Mouse (Mus musculus): Measurements from ENCODE around the gene A4galt. TPM values are rescaled to one million over a fixed set of nuclear protein-coding genes. Genes with fewer than 3 reads are reported as not detected.

A4galt gene
- total and polyA plus RNA-seq, 3 experiments: not detected

GRCm38 (mm10) chr15:83298313-83298712 lies 46.7 kb upstream of the A4galt start (continued):
- no peak for TF ChIP-seq USF2 (IDR thresholded peaks at IDR 0.05; ENCODE audit: borderline replicate concordance in 1 of 2, insufficient read depth in 1 of 2, low read depth in 1 of 2, low read length in 2 of 2)
- TF ChIP-seq EP300 (IDR thresholded peaks at IDR 0.05; ENCODE audit: low read depth in 1 of 2, low read length in 2 of 2): no peak
- TF ChIP-seq MAX (IDR thresholded peaks at IDR 0.05; ENCODE audit: low read length): no peak
- TF ChIP-seq RAD21 (IDR thresholded peaks at IDR 0.05; ENCODE audit: low read depth, low read length): peak; percentile 61
- no peak for TF ChIP-seq POLR2A (IDR thresholded peaks at IDR 0.05; ENCODE audit: control insufficient read depth in 1 of 2, insufficient read depth in 1 of 2, low read depth in 1 of 2, low read length in 2 of 2, poor library complexity in 1 of 2)

GRCm38 (mm10) chr15:83296771-83297311 lies 45.3 kb upstream of the A4galt start:
- Histone ChIP-seq H3K4me1 (ENCODE audit: control insufficient read depth in 1 of 2, insufficient read depth in 2 of 2, low read length in 2 of 2) (peaks cover 6 to 17% of the 10 kb centered on the region in 2 experiments; a peak in 3 of 4 replicates), H3K36me3 (ENCODE audit: control insufficient read depth in 1 of 2, insufficient read depth in 2 of 2, low read length in 2 of 2) (peaks cover 0 to 10% of the 10 kb centered on the region in 2 experiments; a peak in 3 of 4 replicates), H3K27ac (ENCODE audit: control insufficient read depth, low read depth, low read length) (no peak overlapping the region), H3K9ac (ENCODE audit: control insufficient read depth, low read depth, low read length, poor library complexity, severe bottlenecking) (no peak overlapping the region), H3K9me3 (replicated peaks; ENCODE audit: insufficient read depth, low read length) (no peaks in the 10 kb centered on the region), H3K4me3 (ENCODE audit: control insufficient read depth in 1 of 2, insufficient read depth in 1 of 2, low read depth in 2 of 2, low read length in 2 of 2) (no peak overlapping the region), H3K27me3 (ENCODE audit: control insufficient read depth in 1 of 2, insufficient read depth in 2 of 2, low read length in 2 of 2) (no peaks in the 10 kb centered on the region), H3K79me2 (ENCODE audit: control insufficient read depth, insufficient read depth, low read length, poor library complexity) (no peaks in the 10 kb centered on the region)
- TF ChIP-seq JUND (IDR thresholded peaks at IDR 0.05; ENCODE audit: low read depth, low read length): no peak
- no peak for TF ChIP-seq UBTF (IDR thresholded peaks at IDR 0.05; ENCODE audit: borderline replicate concordance, insufficient read depth, low read depth, low read length)
- no peak for TF ChIP-seq MAZ (IDR thresholded peaks at IDR 0.05; ENCODE audit: low read depth, low read length)
- DNase-seq (ENCODE audit: low read depth, low spot score): no peak

GRCm38 (mm10) chr15:83296050-83296449 lies 44.5 kb upstream of the A4galt start:
- DNase-seq (ENCODE audit: low read depth, low spot score): no peak
- H3K4me1 ChIP-seq (ENCODE audit: control insufficient read depth in 1 of 2, insufficient read depth in 2 of 2, low read length in 2 of 2): peaks cover 6 to 17% of the 10 kb centered on the region in 2 experiments; a peak in 3 of 4 replicates

More at GRCm38 (mm10) chr15:83296050-83296449, 44.5 kb upstream of the A4galt start:
- no peak overlapping the region for H3K27ac ChIP-seq (ENCODE audit: control insufficient read depth, low read depth, low read length)
- H3K9me3 ChIP-seq (replicated peaks; ENCODE audit: insufficient read depth, low read length): no peaks in the 10 kb centered on the region
- peaks cover 0 to 10% of the 10 kb centered on the region in 2 experiments; a peak in 3 of 4 replicates for H3K36me3 ChIP-seq (ENCODE audit: control insufficient read depth in 1 of 2, insufficient read depth in 2 of 2, low read length in 2 of 2)
- no peaks in the 10 kb centered on the region for H3K27me3 ChIP-seq (ENCODE audit: control insufficient read depth in 1 of 2, insufficient read depth in 2 of 2, low read length in 2 of 2)
- H3K9ac ChIP-seq (ENCODE audit: control insufficient read depth, low read depth, low read length, poor library complexity, severe bottlenecking): no peak overlapping the region
- no peak for TF ChIP-seq MAFK (IDR thresholded peaks at IDR 0.05; ENCODE audit: borderline replicate concordance, low read depth, low read length)
- no peak for TF ChIP-seq ZC3H11A (IDR thresholded peaks at IDR 0.05; ENCODE audit: low read depth, low read length)
- TF ChIP-seq ELF1 (IDR thresholded peaks at IDR 0.05; ENCODE audit: low read depth, low read length): no peak
- no peak for TF ChIP-seq USF1 (IDR thresholded peaks at IDR 0.05; ENCODE audit: low read depth, low read length)
- no peak for TF ChIP-seq RCOR1 (IDR thresholded peaks at IDR 0.05; ENCODE audit: low read depth, low read length)
- no peak for TF ChIP-seq JUND (IDR thresholded peaks at IDR 0.05; ENCODE audit: low read depth, low read length)
- no peak for TF ChIP-seq E2F4 (IDR thresholded peaks at IDR 0.05; ENCODE audit: borderline replicate concordance, low read depth, low read length)
- no peak for TF ChIP-seq GATA1 (IDR thresholded peaks at IDR 0.05; ENCODE audit: low read depth, low read length)
- TF ChIP-seq SIN3A (IDR thresholded peaks at IDR 0.05; ENCODE audit: low read length): no peak
- no peak for TF ChIP-seq ZMIZ1 (IDR thresholded peaks at IDR 0.05; ENCODE audit: low read depth, low read length)
- no peak for TF ChIP-seq CHD2 (IDR thresholded peaks at IDR 0.05; ENCODE audit: low read length)
- no peak for TF ChIP-seq ZKSCAN1 (IDR thresholded peaks at IDR 0.05; ENCODE audit: low read depth, low read length)
- TF ChIP-seq BHLHE40 (IDR thresholded peaks at IDR 0.05; ENCODE audit: borderline replicate concordance, low read depth, low read length): no peak
- TF ChIP-seq KAT2A (conservative IDR thresholded peaks at IDR 0.05; ENCODE audit: low read depth, low read length): no peak
- H3K79me2 ChIP-seq (ENCODE audit: control insufficient read depth, insufficient read depth, low read length, poor library complexity): no peaks in the 10 kb centered on the region
- no peak overlapping the region for H3K4me3 ChIP-seq (ENCODE audit: control insufficient read depth in 1 of 2, insufficient read depth in 1 of 2, low read depth in 2 of 2, low read length in 2 of 2)

All from MEL (cell line).